Mouse (Mus musculus) adrenal gland (tissue): ENCODE measurements around the gene Nxn.

Source experiments
- intact Hi-C: fragments of 180-260 bp; cut with DNase I; formaldehyde crosslinking; loops from one replicate; pipeline ENCODE4 v1.15.1; 2025

The Nxn gene

GRCm38 (mm10) chr11:76337764-76338163, 61.2 kb downstream of the Nxn start:
- intact Hi-C loops = no loop called here

GRCm38 (mm10) chr11:76337236-76337635, 61.7 kb downstream of the Nxn start:
- intact Hi-C loops = no loop called here

- intact Hi-C loops = no loop called here
Measured at GRCm38 (mm10) chr11:76336224-76336623, 62.7 kb downstream of the Nxn start.

GRCm38 (mm10) chr11:76334966-76335365, 64.0 kb downstream of the Nxn start:
- intact Hi-C loops = no loop called here

GRCm38 (mm10) chr11:76332240-76332639, 66.7 kb downstream of the Nxn start:
- intact Hi-C loops = no loop called here

- intact Hi-C loops = no loop called here
Measured at GRCm38 (mm10) chr11:76328522-76329290, 70.2 kb downstream of the Nxn start.

GRCm38 (mm10) chr11:76328084-76328483, 70.9 kb downstream of the Nxn start:
- intact Hi-C loops = no loop called here

- intact Hi-C loops = no loop called here
Measured at GRCm38 (mm10) chr11:76326672-76327071, 72.3 kb downstream of the Nxn start.

- intact Hi-C loops = no loop called here
Measured at GRCm38 (mm10) chr11:76326051-76326450, 72.9 kb downstream of the Nxn start.

GRCm38 (mm10) chr11:76324801-76325200, 74.1 kb downstream of the Nxn start:
- intact Hi-C loops = loop anchor here (5.0 kb wide), 1 partner anchor 42 kb away; no protein-coding TSS in a partner anchor

- intact Hi-C loops = loop anchor here (5.0 kb wide), 1 partner anchor 43 kb away; no protein-coding TSS in a partner anchor
Measured at GRCm38 (mm10) chr11:76324207-76324606, 74.7 kb downstream of the Nxn start.

- intact Hi-C loops = loop anchor here (5.0 kb wide), 1 partner anchor 44 kb away; no protein-coding TSS in a partner anchor
Measured at GRCm38 (mm10) chr11:76322939-76323338, 76.0 kb downstream of the Nxn start.

- intact Hi-C loops = loop anchor here (5.0 kb wide), 1 partner anchor 45 kb away; no protein-coding TSS in a partner anchor
Measured at GRCm38 (mm10) chr11:76322081-76322480, 76.9 kb downstream of the Nxn start.

GRCm38 (mm10) chr11:76320475-76320874, 78.5 kb downstream of the Nxn start:
- intact Hi-C loops = loop anchor here (5.0 kb wide), 1 partner anchor 47 kb away; no protein-coding TSS in a partner anchor

GRCm38 (mm10) chr11:76319714-76320435, 79.1 kb downstream of the Nxn start:
- intact Hi-C loops = loop anchor here (5.0 kb wide), 1 partner anchor 47 kb away; no protein-coding TSS in a partner anchor

- intact Hi-C loops = no loop called here
Measured at GRCm38 (mm10) chr11:76317904-76318303, 81.0 kb downstream of the Nxn start.

- intact Hi-C loops = loop anchor here (2.0 kb wide), 1 partner anchor 83 kb away; the partner anchor contains the start of gene Nxn
Measured at GRCm38 (mm10) chr11:76315785-76316444, 83.0 kb downstream of the Nxn start.

GRCm38 (mm10) chr11:76314741-76315140, 84.2 kb downstream of the Nxn start:
- intact Hi-C loops = loop anchor here (2.0 kb wide), 1 partner anchor 84 kb away; the partner anchor contains the start of gene Nxn

- intact Hi-C loops = loop anchor here (2.0 kb wide), 1 partner anchor 85 kb away; the partner anchor contains the start of gene Nxn
Measured at GRCm38 (mm10) chr11:76314140-76314539, 84.8 kb downstream of the Nxn start.

GRCm38 (mm10) chr11:76312805-76313204, 86.1 kb downstream of the Nxn start:
- intact Hi-C loops = no loop called here

GRCm38 (mm10) chr11:76311224-76312000, 87.5 kb downstream of the Nxn start:
- intact Hi-C loops = no loop called here
